9 mouse cellular contexts compared by ENCODE assay signal in genomic region chr2:125189197-125189596, GRCm38 (mm10). TPM values are rescaled to one million over a fixed set of nuclear protein-coding genes. Genes with fewer than 3 reads are reported as not detected.
A peak's percentile ranks its signal among the peaks of the same experiment; 100 is the strongest.
DNase-seq lines count a peak whose midpoint lies in the region; ATAC-seq and TF ChIP-seq lines count a peak whose summit lies in the region.
"Had no signal": no experiment of that assay in that cellular context is flagged by ENCODE, and none has a peak within 500 bp of the region (broad histone marks: within the 10 kb centered on the region; RNA-seq: fewer than 3 reads in every experiment).

No protein-coding gene starts in this region.

- H3K27me3 ChIP-seq in hindbrain, embryonic 11.5 days (ENCODE audit: control insufficient read depth, insufficient read depth, low read length): no peaks in the 10 kb centered on the region
- no peaks in the 10 kb centered on the region for H3K27me3 ChIP-seq in hindbrain, embryonic 16.5 days (replicated peaks; ENCODE audit: control insufficient read depth, insufficient read depth, low read length)
- H3K27me3 ChIP-seq: embryonic facial prominence, embryonic 12.5 days had no signal

- peak; percentile 95 for TF ChIP-seq CTCF in cortical plate, adult 2 months (IDR thresholded peaks at IDR 0.05; ENCODE audit: extremely low read depth, insufficient read depth, low read length)
- peak; percentile 96 for TF ChIP-seq CTCF in layer of hippocampus, adult 2 months (conservative IDR thresholded peaks at IDR 0.05)

- no peak overlapping the region for H3K4me3 ChIP-seq in hindbrain, embryonic 11.5 days (ENCODE audit: low read depth, low read length)
- no peak overlapping the region for H3K4me3 ChIP-seq in hindbrain, embryonic 16.5 days (ENCODE audit: low read length)
- H3K4me3 ChIP-seq in cortical plate, adult 2 months (ENCODE audit: insufficient read depth, low read length): no peak overlapping the region
- H3K4me3 ChIP-seq in layer of hippocampus, adult 2 months: no peak overlapping the region
- H3K4me3 ChIP-seq: embryonic facial prominence, embryonic 12.5 days had no signal

- no peaks in the 10 kb centered on the region for H3K9me3 ChIP-seq in hindbrain, embryonic 11.5 days (ENCODE audit: control insufficient read depth, low read length)
- no peaks in the 10 kb centered on the region for H3K9me3 ChIP-seq in hindbrain, embryonic 16.5 days (ENCODE audit: control insufficient read depth, low read length)
- H3K9me3 ChIP-seq: embryonic facial prominence, embryonic 12.5 days had no signal

- H3K9ac ChIP-seq in hindbrain, embryonic 11.5 days (ENCODE audit: low read depth, low read length): no peak overlapping the region
- no peak overlapping the region for H3K9ac ChIP-seq in hindbrain, embryonic 16.5 days (ENCODE audit: low read depth, low read length)
- H3K9ac ChIP-seq: embryonic facial prominence, embryonic 12.5 days had no signal

- TF ChIP-seq POLR2A in cortical plate, adult 2 months (IDR thresholded peaks at IDR 0.05; ENCODE audit: extremely low read depth, insufficient read depth, low read length): no peak

- H3K27ac ChIP-seq in hindbrain, embryonic 11.5 days (ENCODE audit: low read depth, low read length): no peak overlapping the region
- H3K27ac ChIP-seq in hindbrain, embryonic 16.5 days (ENCODE audit: low read depth, low read length): no peak overlapping the region
- H3K27ac ChIP-seq in cortical plate, adult 2 months (ENCODE audit: insufficient read depth, low read length): no peak overlapping the region
- H3K27ac ChIP-seq in layer of hippocampus, adult 2 months: no peak overlapping the region
- H3K27ac ChIP-seq: embryonic facial prominence, embryonic 12.5 days had no signal

- WGBS in hindbrain, embryonic 11.5 days: 0% methylated on average over 2 of the region's 2 CpGs
- 3% methylated on average over 2 of the region's 2 CpGs for WGBS in hindbrain, embryonic 16.5 days

- no peaks in the 10 kb centered on the region for H3K36me3 ChIP-seq in hindbrain, embryonic 11.5 days (ENCODE audit: control insufficient read depth, insufficient read depth, low read length)
- no peaks in the 10 kb centered on the region for H3K36me3 ChIP-seq in hindbrain, embryonic 16.5 days (ENCODE audit: control insufficient read depth, insufficient read depth, low read length)
- H3K36me3 ChIP-seq: embryonic facial prominence, embryonic 12.5 days had no signal

- no peaks in the 10 kb centered on the region for H3K4me1 ChIP-seq in hindbrain, embryonic 11.5 days (replicated peaks; ENCODE audit: control insufficient read depth, insufficient read depth, low read length)
- H3K4me1 ChIP-seq in hindbrain, embryonic 16.5 days (ENCODE audit: control insufficient read depth, insufficient read depth, low read depth, low read length): no peaks in the 10 kb centered on the region
- no peaks in the 10 kb centered on the region for H3K4me1 ChIP-seq in cortical plate, adult 2 months (ENCODE audit: control insufficient read depth, insufficient read depth, low read length)
- H3K4me1 ChIP-seq: embryonic facial prominence, embryonic 12.5 days had no signal

- peak; percentile 83 for DNase-seq in hindbrain, embryonic 11.5 days (ENCODE audit: low spot score)
- DNase-seq in adrenal gland, adult (ENCODE audit: inconsistent age in 2 of 2, low spot score in 1 of 2): peak; percentile 38 to 84
- peak; percentile 10 to 18 for DNase-seq in heart, adult 9 months (ENCODE audit: low spot score in 2 of 2)
- DNase-seq in layer of hippocampus, adult 2 months (ENCODE audit: low spot score in 2 of 2): peak; percentile 34 to 76
- peak; percentile 80 for DNase-seq in lung, postnatal 36 days
- peak; percentile 21 for DNase-seq in skeletal muscle tissue, adult 2 months (ENCODE audit: low read depth, low spot score)

- ATAC-seq in hindbrain, embryonic 11.5 days (ENCODE audit: low FRiP score): 0 out of 2 replicates have a peak, but pooled peaks have one; percentile 51
- ATAC-seq in hindbrain, embryonic 16.5 days: no peak

- no peak overlapping the region for H3K4me2 ChIP-seq in hindbrain, embryonic 11.5 days (replicated peaks; ENCODE audit: low read depth, low read length)
- H3K4me2 ChIP-seq in hindbrain, embryonic 16.5 days (ENCODE audit: low read length): no peak overlapping the region
- H3K4me2 ChIP-seq: embryonic facial prominence, embryonic 12.5 days had no signal

RNA-seq across cellular contexts. Expression of gene Slc12a1, which starts 36.9 kb away (rescaled TPM):
- polyA plus RNA-seq in hindbrain, embryonic 11.5 days (2014; fragmentation: Nextera tagmentation; extraction: Ambion mirVana): not detected in 2 replicates
- 0.04 TPM in 2 replicates for polyA plus RNA-seq in hindbrain, embryonic 16.5 days (2015; fragmentation: Nextera tagmentation; extraction: Ambion mirVana)
- 0.02 and 0.04 TPM in 2 replicates for polyA plus RNA-seq in cortical plate, adult 2 months (2012; rRNA removed)
- under 1 TPM in 1 of 2 experiments, not detected in 1; 0.08 TPM for total RNA-seq in layer of hippocampus, adult 2 months (2021)

RNA-seq across cellular contexts. Expression of gene Ctxn2, which starts 52.7 kb away (rescaled TPM):
- not detected in 2 replicates for polyA plus RNA-seq in hindbrain, embryonic 11.5 days (2014; fragmentation: Nextera tagmentation; extraction: Ambion mirVana)
- 23.4 and 27.4 TPM in 2 replicates for polyA plus RNA-seq in hindbrain, embryonic 16.5 days (2015; fragmentation: Nextera tagmentation; extraction: Ambion mirVana)
- 7.2 and 7.5 TPM in 2 replicates for polyA plus RNA-seq in cortical plate, adult 2 months (2012; rRNA removed)
- 10 to 100 TPM; 11.2 to 16.0 TPM for total RNA-seq in layer of hippocampus, adult 2 months (2021)
- polyA plus RNA-seq: embryonic facial prominence, embryonic 12.5 days had no signal

RNA-seq across cellular contexts. Expression of gene Dut, which starts 57.8 kb away (rescaled TPM):
- 176 and 187 TPM in 2 replicates for polyA plus RNA-seq in hindbrain, embryonic 11.5 days (2014; fragmentation: Nextera tagmentation; extraction: Ambion mirVana)
- polyA plus RNA-seq in hindbrain, embryonic 16.5 days (2015; fragmentation: Nextera tagmentation; extraction: Ambion mirVana): 72.8 and 75.4 TPM in 2 replicates
- polyA plus RNA-seq in cortical plate, adult 2 months (2012; rRNA removed): 32.4 and 34.6 TPM in 2 replicates
- 10 to 100 TPM; 27.1 to 28.4 TPM for total RNA-seq in layer of hippocampus, adult 2 months (2021)

Comparison
In these comparisons a context has a peak if more than half of its experiments do, and no peak if none do; other contexts are left out.
1. DNase-seq: peak in every context shown above with its lines; median percentile 83 in hindbrain, embryonic 11.5 days; 80 in lung, postnatal 36 days; 61 in adrenal gland, adult; 55 in layer of hippocampus, adult 2 months; 21 in skeletal muscle tissue, adult 2 months; 14 in heart, adult 9 months.